Mouse (Mus musculus) C2C12 (cell line): ENCODE results near the gene Maml1. TPM values are rescaled to one million over a fixed set of nuclear protein-coding genes. Genes with fewer than 3 reads are reported as not detected.

ENCODE experiments used
- H3K27me3 ChIP-seq: one replicate; pipeline ENCODE4 v1.6.1; 2011; ENCODE audit not compliant: control insufficient read depth, insufficient read depth, insufficient read length
- H3K36me3 ChIP-seq: one replicate; pipeline ENCODE4 v1.6.1; 2011; ENCODE audit not compliant: control insufficient read depth, insufficient read depth
- H3K4me3 ChIP-seq: one replicate; pipeline ENCODE4 v1.5.1; 2011; ENCODE audit warnings: mild to moderate bottlenecking, control low read depth; ENCODE audit not compliant: poor library complexity, insufficient read depth, severe bottlenecking
- H3K79me2 ChIP-seq: one replicate; pipeline ENCODE4 v1.6.1; 2011; ENCODE audit not compliant: control insufficient read depth, insufficient read depth
- H3K79me3 ChIP-seq: one replicate; pipeline ENCODE4 v1.6.1; 2011; ENCODE audit warnings: low read depth, control low read depth
- H3ac ChIP-seq: one replicate; pipeline ENCODE3; 2011; ENCODE audit warnings: low read depth; ENCODE audit not compliant: control insufficient read depth, insufficient read length
- CEBPB ChIP-seq: IDR thresholded peaks from one replicate; pipeline ENCODE4 v1.6.1; 2011; ENCODE audit warnings: low read depth, mild to moderate bottlenecking, control low read depth, moderate library complexity
- CTCF ChIP-seq: IDR thresholded peaks from one replicate; pipeline ENCODE4 v1.5.1; 2011; ENCODE audit not compliant: control insufficient read depth, insufficient read depth, insufficient read length
- FOSL1 ChIP-seq: IDR thresholded peaks from one replicate; pipeline ENCODE4 v1.8.0; 2011; ENCODE audit warnings: mild to moderate bottlenecking, low read length; ENCODE audit not compliant: poor library complexity, insufficient read depth, severe bottlenecking
- MAX ChIP-seq: IDR thresholded peaks from one replicate; pipeline ENCODE4 v1.6.1; 2011; ENCODE audit warnings: mild to moderate bottlenecking, control low read depth
- MYOD1 ChIP-seq: IDR thresholded peaks from one replicate; pipeline ENCODE4 v1.6.1; 2011; ENCODE audit warnings: low read depth; ENCODE audit not compliant: control insufficient read depth, insufficient read length
- MYOG ChIP-seq: IDR thresholded peaks from one replicate; pipeline ENCODE4 v1.6.1; 2011; ENCODE audit not compliant: control insufficient read depth, insufficient read length; ENCODE audit errors: extremely low read depth
- USF1 ChIP-seq: IDR thresholded peaks from one replicate; pipeline ENCODE4 v1.6.1; 2011; ENCODE audit warnings: low read depth, mild to moderate bottlenecking, control low read depth, moderate library complexity
- polyA plus RNA-seq: library from polyadenylated mRNA; unstranded; fragments of >200 nt; fragmentation: generic; extraction: Trizol; gene quantifications from one replicate; pipeline ENCODE4 v1.2.1, GENCODE M21; 2012; ENCODE audit warnings: missing spikeins

The Maml1 gene
- polyA plus RNA-seq, 1 experiment, result 14.8 TPM

- peaks cover 42% of the 10 kb centered on the region for H3K79me3 ChIP-seq
- H3K36me3 ChIP-seq, result peaks cover 52% of the 10 kb centered on the region
- no peaks in the 10 kb centered on the region for H3K27me3 ChIP-seq
- peak overlapping the region; percentile 34 for H3ac ChIP-seq
- peaks cover 77% of the 10 kb centered on the region for H3K79me2 ChIP-seq
- no peak for TF ChIP-seq CTCF
- TF ChIP-seq CEBPB, result no peak
- no peak for TF ChIP-seq MYOD1
- no peak for TF ChIP-seq FOSL1
- no peak for TF ChIP-seq USF1
- no peak for TF ChIP-seq MYOG
- no peak for TF ChIP-seq MAX
- no peak overlapping the region for H3K4me3 ChIP-seq
These were observed 63.3 kb downstream of the Maml1 start for GRCm38 (mm10) chr11:50228772-50229171.

- Histone ChIP-seq H3K36me3 (peaks cover 41% of the 10 kb centered on the region), H3K4me3 (no peak overlapping the region), H3K79me2 (peaks cover 87% of the 10 kb centered on the region), H3ac (no peak overlapping the region), H3K79me3 (peaks cover 42% of the 10 kb centered on the region), H3K27me3 (no peaks in the 10 kb centered on the region)
- no peak for TF ChIP-seq CTCF
These were observed 64.4 kb downstream of the Maml1 start for GRCm38 (mm10) chr11:50227736-50228135.

DNA sequence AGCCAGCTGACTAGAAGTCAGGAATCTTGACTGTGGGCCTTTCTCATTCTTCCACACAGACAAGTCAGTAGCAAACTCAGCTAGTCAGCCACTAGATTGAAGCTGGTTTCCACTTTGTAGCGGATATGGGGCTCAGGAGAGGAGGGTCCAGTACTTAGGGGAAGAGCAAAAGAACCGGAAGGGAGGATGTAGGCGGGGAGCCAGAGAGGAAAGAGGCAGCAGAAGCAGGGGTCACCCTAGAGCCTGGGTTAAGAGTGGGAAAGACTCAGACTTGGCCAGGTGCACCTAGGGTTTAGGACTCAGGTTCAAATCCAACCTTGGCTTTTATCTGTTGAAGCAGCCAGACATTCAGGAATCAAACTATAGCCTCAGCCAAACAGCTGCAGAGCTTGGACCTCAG, 64.9 kb downstream of the Maml1 start:
- Histone ChIP-seq H3K79me2 (peaks cover 92% of the 10 kb centered on the region), H3K27me3 (no peaks in the 10 kb centered on the region), H3ac (no peak overlapping the region), H3K79me3 (peaks cover 42% of the 10 kb centered on the region), H3K36me3 (peaks cover 40% of the 10 kb centered on the region), H3K4me3 (peak overlapping the region; percentile 82)
- TF ChIP-seq USF1, result no peak
- TF ChIP-seq CEBPB, result no peak
- TF ChIP-seq FOSL1, result no peak
- TF ChIP-seq MAX, result no peak
- no peak for TF ChIP-seq MYOG

DNA sequence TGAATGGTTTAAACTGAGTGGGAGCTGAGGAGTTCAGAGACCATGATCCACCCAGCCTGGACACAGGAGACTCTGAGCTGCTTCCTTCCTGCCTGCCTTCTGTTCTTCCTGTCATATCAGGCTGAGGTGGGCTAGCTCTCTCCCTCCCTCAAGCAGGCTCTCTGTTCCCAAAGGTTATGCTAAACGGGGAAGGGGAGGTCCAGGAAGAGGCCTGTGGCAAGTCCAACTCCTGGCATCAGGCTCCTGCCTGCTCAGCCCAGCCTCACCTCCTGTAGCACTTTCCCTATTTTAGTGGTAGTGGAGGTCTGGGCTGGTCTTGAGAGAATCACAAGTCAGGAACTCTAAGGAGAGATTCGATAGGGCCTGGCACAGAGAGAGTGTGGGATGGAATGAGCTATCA, 65.7 kb downstream of the Maml1 start:
- Histone ChIP-seq H3K79me2 (peaks cover 91% of the 10 kb centered on the region), H3K36me3 (peaks cover 40% of the 10 kb centered on the region), H3ac (peak overlapping the region; percentile 94), H3K27me3 (no peaks in the 10 kb centered on the region), H3K79me3 (peaks cover 42% of the 10 kb centered on the region), H3K4me3 (peak overlapping the region; percentile 82)
- TF ChIP-seq CTCF (no peak), USF1 (no peak), FOSL1 (no peak), CEBPB (no peak), MYOD1 (no peak), MAX (no peak), MYOG (no peak)

DNA sequence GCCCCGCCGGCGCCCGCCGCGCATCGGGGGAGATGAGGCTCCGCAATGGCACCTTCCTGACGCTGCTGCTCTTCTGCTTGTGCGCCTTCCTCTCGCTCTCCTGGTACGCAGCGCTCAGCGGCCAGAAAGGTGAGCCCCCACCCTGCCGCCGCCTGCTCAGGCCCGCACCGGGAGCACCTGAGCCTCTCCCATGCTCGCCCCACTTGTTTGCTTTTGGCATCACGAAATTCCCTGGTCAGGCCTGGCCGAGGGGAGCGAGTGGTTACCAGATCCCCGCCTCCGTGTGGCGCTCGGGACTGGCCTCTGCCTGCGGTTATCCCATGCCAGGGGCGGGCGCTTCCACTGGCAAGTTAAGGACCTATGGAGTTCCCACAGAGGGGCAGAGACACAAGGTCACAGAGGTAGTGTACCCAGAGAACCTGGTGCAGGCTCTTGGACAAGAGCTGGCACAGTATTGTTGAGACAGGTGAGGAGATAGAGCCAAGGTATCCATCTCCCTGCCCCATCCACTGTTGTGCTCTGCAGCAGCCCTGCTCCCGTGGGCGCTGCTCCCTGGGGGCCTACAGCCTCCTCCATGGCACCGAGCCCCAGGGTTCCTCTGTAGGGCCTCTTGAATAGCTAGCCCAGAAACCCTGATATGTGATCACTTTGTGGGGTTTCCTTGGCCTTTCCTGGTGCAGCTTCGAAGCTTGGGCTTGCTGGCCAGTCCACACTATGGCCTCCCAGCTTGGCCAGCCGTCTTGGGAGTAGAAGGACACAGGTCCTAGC, 66.3 kb downstream of the Maml1 start:
- H3K36me3 ChIP-seq, result peaks cover 41% of the 10 kb centered on the region
- peak overlapping the region; percentile 94 for H3ac ChIP-seq
- H3K79me2 ChIP-seq, result peaks cover 88% of the 10 kb centered on the region
- no peaks in the 10 kb centered on the region for H3K27me3 ChIP-seq
- H3K4me3 ChIP-seq, result peak overlapping the region; percentile 82
- no peak for TF ChIP-seq MYOG
- TF ChIP-seq CEBPB, result no peak
- H3K79me3 ChIP-seq, result peaks cover 42% of the 10 kb centered on the region

DNA sequence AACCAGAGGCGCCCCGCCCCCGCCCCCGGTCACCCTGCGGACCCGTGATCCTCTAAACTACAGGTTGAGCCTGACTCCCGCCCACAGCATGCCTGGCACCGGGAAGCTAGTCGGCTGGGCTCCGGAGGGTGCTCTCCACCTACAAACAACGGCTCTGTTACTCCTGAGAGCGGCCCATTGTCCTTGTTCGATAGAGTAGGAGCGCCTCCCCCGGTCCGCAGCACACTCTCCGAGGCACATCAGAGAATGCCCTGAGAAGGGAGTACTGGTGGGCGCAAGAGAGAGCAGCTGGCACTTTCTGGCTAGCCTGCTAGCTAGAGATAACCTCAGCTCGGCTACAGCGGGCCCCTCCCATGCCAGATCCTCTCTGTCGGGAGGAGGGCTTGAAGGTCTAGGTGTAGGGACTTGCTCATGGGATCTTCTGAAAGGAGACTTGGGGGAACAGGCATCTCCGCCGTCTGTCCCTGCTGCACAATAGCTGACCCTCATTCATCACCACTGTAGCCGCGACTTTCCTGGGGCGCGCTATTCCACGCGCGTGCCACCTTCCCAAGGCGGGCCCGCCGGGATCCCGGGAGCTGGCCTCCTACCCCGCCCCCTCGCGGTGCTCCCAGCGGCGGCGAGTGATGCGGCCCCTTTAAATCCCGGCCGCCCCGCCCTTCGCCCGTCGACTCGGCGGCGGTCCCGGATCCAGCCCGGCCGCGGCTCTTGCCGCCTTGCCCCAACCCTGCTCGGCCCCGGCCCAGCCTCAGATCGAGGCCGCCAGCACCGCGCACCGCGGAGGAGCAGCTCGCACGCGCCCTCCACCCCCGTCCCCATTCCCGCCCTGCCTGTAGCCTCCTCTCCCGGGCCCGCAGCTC, 67.2 kb downstream of the Maml1 start:
- peaks cover 41% of the 10 kb centered on the region for H3K79me3 ChIP-seq
- H3K79me2 ChIP-seq, result peaks cover 80% of the 10 kb centered on the region
- H3K4me3 ChIP-seq, result peak overlapping the region; percentile 82
- no peak for TF ChIP-seq MAX
- TF ChIP-seq CTCF, result peak; percentile 22
- no peak for TF ChIP-seq MYOD1
- H3K27me3 ChIP-seq, result no peaks in the 10 kb centered on the region
- peak overlapping the region; percentile 94 for H3ac ChIP-seq
- peaks cover 39% of the 10 kb centered on the region for H3K36me3 ChIP-seq
